Mouse (Mus musculus): ENCODE data around the gene Dzip1. TPM values are rescaled to one million over a fixed set of nuclear protein-coding genes. Genes with fewer than 3 reads are reported as not detected.

The Dzip1 gene
- polyA plus RNA-seq, 1 experiment from 2014 or later = 94.5 TPM

GRCm38 (mm10) chr14:118942076-118942475 lies 16.8 kb upstream of the Dzip1 start:
- H3K4me1 ChIP-seq (ENCODE audit: control insufficient read depth, insufficient read depth, low read length) = peaks cover 11% of the 10 kb centered on the region
- 36% methylated on average over 12 of the region's 12 CpGs for WGBS
- ATAC-seq (ENCODE audit: low FRiP score, low TSS enrichment) (no peak), DNase-seq (no peak)
- no peak overlapping the region for H3K27ac ChIP-seq (replicated peaks; ENCODE audit: low read depth, low read length)
- H3K4me3 ChIP-seq (replicated peaks; ENCODE audit: low read depth, low read length) = no peak overlapping the region
- H3K27me3 ChIP-seq (ENCODE audit: control insufficient read depth, insufficient read depth, low read length) = no peaks in the 10 kb centered on the region
- H3K9ac ChIP-seq (replicated peaks; ENCODE audit: low read length) = no peak overlapping the region; the same call in 1 of the 2 replicates
- no peak overlapping the region for H3K4me2 ChIP-seq (ENCODE audit: low read length)
- no peaks in the 10 kb centered on the region for H3K36me3 ChIP-seq (ENCODE audit: control insufficient read depth, insufficient read depth, low read length)
- no peaks in the 10 kb centered on the region for H3K9me3 ChIP-seq (ENCODE audit: control insufficient read depth, low read length)

- peaks cover 16% of the 10 kb centered on the region for H3K4me1 ChIP-seq (ENCODE audit: control insufficient read depth, insufficient read depth, low read length)
- WGBS = 77% methylated on average over 4 of the region's 4 CpGs
- H3K27ac ChIP-seq (replicated peaks; ENCODE audit: low read depth, low read length) = no peak overlapping the region
- no peak overlapping the region for H3K9ac ChIP-seq (replicated peaks; ENCODE audit: low read length)
- no peak overlapping the region for H3K4me2 ChIP-seq (ENCODE audit: low read length)
- ATAC-seq (ENCODE audit: low FRiP score, low TSS enrichment) (no peak), DNase-seq (no peak)
- H3K36me3 ChIP-seq (ENCODE audit: control insufficient read depth, insufficient read depth, low read length) = no peaks in the 10 kb centered on the region
- no peaks in the 10 kb centered on the region for H3K9me3 ChIP-seq (ENCODE audit: control insufficient read depth, low read length)
- H3K4me3 ChIP-seq (replicated peaks; ENCODE audit: low read depth, low read length) = no peak overlapping the region
- H3K27me3 ChIP-seq (ENCODE audit: control insufficient read depth, insufficient read depth, low read length) = no peaks in the 10 kb centered on the region
These were observed 15.7 kb upstream of the Dzip1 start for GRCm38 (mm10) chr14:118940796-118941495.

GRCm38 (mm10) chr14:118938551-118938950 lies 13.3 kb upstream of the Dzip1 start:
- no peak for DNase-seq
- H3K27me3 ChIP-seq (ENCODE audit: control insufficient read depth, insufficient read depth, low read length) = no peaks in the 10 kb centered on the region

GRCm38 (mm10) chr14:118937533-118938492 lies 12.6 kb upstream of the Dzip1 start, which contains the start of gene Dnajc3:
TSS of gene Dnajc3 (plus strand) at chr14:118937976.
- Histone ChIP-seq H3K4me3 (replicated peaks; ENCODE audit: low read depth, low read length) (peak within 1 kb of the TSS; percentile 99), H3K9me3 (ENCODE audit: control insufficient read depth, low read length) (no peaks in the 10 kb centered on the region), H3K4me2 (ENCODE audit: low read length) (peak within 1 kb of the TSS; percentile 73), H3K27ac (replicated peaks; ENCODE audit: low read depth, low read length) (peak within 1 kb of the TSS; percentile 84), H3K36me3 (ENCODE audit: control insufficient read depth, insufficient read depth, low read length) (no peaks in the 10 kb centered on the region), H3K9ac (replicated peaks; ENCODE audit: low read length) (peak within 1 kb of the TSS; percentile 97), H3K27me3 (ENCODE audit: control insufficient read depth, insufficient read depth, low read length) (no peaks in the 10 kb centered on the region), H3K4me1 (ENCODE audit: control insufficient read depth, insufficient read depth, low read length) (peaks cover 16% of the 10 kb centered on the region)
- under 1% methylated on average over 123 of the region's 124 CpGs for WGBS
- DNase-seq (peak; percentile 99), ATAC-seq (ENCODE audit: low FRiP score, low TSS enrichment) (peak; percentile 100)

More at GRCm38 (mm10) chr14:118938551-118938950, 13.3 kb upstream of the Dzip1 start:
- H3K27ac ChIP-seq (replicated peaks; ENCODE audit: low read depth, low read length) = 0 out of 2 replicates have a peak overlapping the region, but pooled peaks have one; percentile 84
- peaks cover 16% of the 10 kb centered on the region for H3K4me1 ChIP-seq (ENCODE audit: control insufficient read depth, insufficient read depth, low read length)
- no peak for ATAC-seq (ENCODE audit: low FRiP score, low TSS enrichment)
- H3K36me3 ChIP-seq (ENCODE audit: control insufficient read depth, insufficient read depth, low read length) = no peaks in the 10 kb centered on the region
- peak overlapping the region; percentile 73 for H3K4me2 ChIP-seq (ENCODE audit: low read length)
- H3K9ac ChIP-seq (replicated peaks; ENCODE audit: low read length) = peak overlapping the region; percentile 97; the same call in 1 of the 2 replicates
- 1% methylated on average over 7 of the region's 7 CpGs for WGBS
- H3K4me3 ChIP-seq (replicated peaks; ENCODE audit: low read depth, low read length) = peak overlapping the region; percentile 99
- H3K9me3 ChIP-seq (ENCODE audit: control insufficient read depth, low read length) = no peaks in the 10 kb centered on the region

GRCm38 (mm10) chr14:118936952-118937351 lies 11.7 kb upstream of the Dzip1 start:
- ATAC-seq (ENCODE audit: low FRiP score, low TSS enrichment) = no peak

GRCm38 (mm10) chr14:118936236-118936635 lies 11.0 kb upstream of the Dzip1 start:
- no peak overlapping the region for H3K4me3 ChIP-seq (replicated peaks; ENCODE audit: low read depth, low read length)
- DNase-seq = no peak
- H3K9ac ChIP-seq (replicated peaks; ENCODE audit: low read length) = no peak overlapping the region
- H3K27me3 ChIP-seq (ENCODE audit: control insufficient read depth, insufficient read depth, low read length) = no peaks in the 10 kb centered on the region
- H3K4me2 ChIP-seq (ENCODE audit: low read length) = no peak overlapping the region
- 52% methylated on average over 3 of the region's 3 CpGs for WGBS
- peaks cover 16% of the 10 kb centered on the region for H3K4me1 ChIP-seq (ENCODE audit: control insufficient read depth, insufficient read depth, low read length)
- H3K27ac ChIP-seq (replicated peaks; ENCODE audit: low read depth, low read length) = no peak overlapping the region
- no peak for ATAC-seq (ENCODE audit: low FRiP score, low TSS enrichment)
- no peaks in the 10 kb centered on the region for H3K9me3 ChIP-seq (ENCODE audit: control insufficient read depth, low read length)
- no peaks in the 10 kb centered on the region for H3K36me3 ChIP-seq (ENCODE audit: control insufficient read depth, insufficient read depth, low read length)

More at GRCm38 (mm10) chr14:118936952-118937351, 11.7 kb upstream of the Dzip1 start:
- no peaks in the 10 kb centered on the region for H3K27me3 ChIP-seq (ENCODE audit: control insufficient read depth, insufficient read depth, low read length)
- peak overlapping the region; percentile 53 for H3K9ac ChIP-seq (replicated peaks; ENCODE audit: low read length)
- peaks cover 16% of the 10 kb centered on the region for H3K4me1 ChIP-seq (ENCODE audit: control insufficient read depth, insufficient read depth, low read length)
- peak overlapping the region; percentile 99 for H3K4me3 ChIP-seq (replicated peaks; ENCODE audit: low read depth, low read length)
- peak overlapping the region; percentile 84; the same call in 1 of the 2 replicates for H3K27ac ChIP-seq (replicated peaks; ENCODE audit: low read depth, low read length)
- no peaks in the 10 kb centered on the region for H3K9me3 ChIP-seq (ENCODE audit: control insufficient read depth, low read length)
- peak overlapping the region; percentile 61 for H3K4me2 ChIP-seq (ENCODE audit: low read length)
- 39% methylated on average over 4 of the region's 4 CpGs for WGBS
- no peaks in the 10 kb centered on the region for H3K36me3 ChIP-seq (ENCODE audit: control insufficient read depth, insufficient read depth, low read length)
- no peak for DNase-seq

GRCm38 (mm10) chr14:118934686-118935085 lies 9.4 kb upstream of the Dzip1 start:
- 89% methylated on average over 9 of the region's 9 CpGs for WGBS
- Histone ChIP-seq H3K27ac (replicated peaks; ENCODE audit: low read depth, low read length) (no peak overlapping the region), H3K9ac (replicated peaks; ENCODE audit: low read length) (no peak overlapping the region), H3K9me3 (ENCODE audit: control insufficient read depth, low read length) (no peaks in the 10 kb centered on the region), H3K36me3 (ENCODE audit: control insufficient read depth, insufficient read depth, low read length) (no peaks in the 10 kb centered on the region), H3K4me3 (replicated peaks; ENCODE audit: low read depth, low read length) (no peak overlapping the region), H3K27me3 (ENCODE audit: control insufficient read depth, insufficient read depth, low read length) (no peaks in the 10 kb centered on the region), H3K4me2 (ENCODE audit: low read length) (no peak overlapping the region), H3K4me1 (ENCODE audit: control insufficient read depth, insufficient read depth, low read length) (peaks cover 16% of the 10 kb centered on the region)
- ATAC-seq (ENCODE audit: low FRiP score, low TSS enrichment) (no peak), DNase-seq (no peak)

GRCm38 (mm10) chr14:118932956-118933355 lies 7.7 kb upstream of the Dzip1 start:
- H3K4me2 ChIP-seq (ENCODE audit: low read length) = no peak overlapping the region
- H3K4me1 ChIP-seq (ENCODE audit: control insufficient read depth, insufficient read depth, low read length) = peaks cover 5% of the 10 kb centered on the region; the same call in 1 of the 2 replicates
- WGBS = 75% methylated on average over 8 of the region's 8 CpGs
- no peaks in the 10 kb centered on the region for H3K9me3 ChIP-seq (ENCODE audit: control insufficient read depth, low read length)
- DNase-seq (no peak), ATAC-seq (ENCODE audit: low FRiP score, low TSS enrichment) (no peak)
- H3K27me3 ChIP-seq (ENCODE audit: control insufficient read depth, insufficient read depth, low read length) = no peaks in the 10 kb centered on the region
- no peak overlapping the region for H3K4me3 ChIP-seq (replicated peaks; ENCODE audit: low read depth, low read length)
- H3K27ac ChIP-seq (replicated peaks; ENCODE audit: low read depth, low read length) = no peak overlapping the region
- no peak overlapping the region for H3K9ac ChIP-seq (replicated peaks; ENCODE audit: low read length)
- no peaks in the 10 kb centered on the region for H3K36me3 ChIP-seq (ENCODE audit: control insufficient read depth, insufficient read depth, low read length)

Data from midbrain, embryonic 14.5 days (tissue).